Mouse (Mus musculus) G1E (cell line): ENCODE results near the gene Socs5.

Source experiments
- CTCF ChIP-seq: IDR thresholded peaks from 2 replicates; pipeline ENCODE4 v1.5.1; 2012; ENCODE audit warnings: low read depth, low read length, inconsistent platforms, mixed read lengths
- GATA1 ChIP-seq: IDR thresholded peaks from 2 replicates; pipeline ENCODE4 v1.6.1; 2012; ENCODE audit warnings: borderline replicate concordance, low read length, inconsistent platforms, mixed read lengths
- GATA2 ChIP-seq: IDR thresholded peaks from 2 replicates; pipeline ENCODE4 v1.6.1; 2012; ENCODE audit warnings: low read depth, low read length, inconsistent platforms, borderline replicate concordance
- POLR2AphosphoS5 ChIP-seq: IDR thresholded peaks from 2 replicates; pipeline ENCODE4 v1.6.1; 2012; ENCODE audit warnings: low read depth, low read length, inconsistent platforms; ENCODE audit not compliant: insufficient replicate concordance

- TF ChIP-seq CTCF = no peak
- TF ChIP-seq GATA2 = no peak
- TF ChIP-seq POLR2AphosphoS5 = no peak
- no peak for TF ChIP-seq GATA1
Observed at GRCm38 (mm10) chr17:87062639-87063038, 44.8 kb upstream of the Socs5 start.
